Mouse (Mus musculus): ENCODE results near the gene Rbm20. TPM values are rescaled to one million over a fixed set of nuclear protein-coding genes. Genes with fewer than 3 reads are reported as not detected.

Rbm20 gene
- total and polyA plus RNA-seq, 3 experiments, result 37.3 to 58.6 TPM; not detected in 1

- TF ChIP-seq CHD2 (IDR thresholded peaks at IDR 0.05; ENCODE audit: low read length), result peak; percentile 17; the same call in 1 of the 2 replicates
- TF ChIP-seq NRF1 (IDR thresholded peaks at IDR 0.05; ENCODE audit: insufficient read depth, low read depth, low read length, poor library complexity, severe bottlenecking), result no peak
- peak; percentile 53; the same call in 1 of the 2 replicates for TF ChIP-seq TBP (IDR thresholded peaks at IDR 0.05; ENCODE audit: low read depth, low read length)
- peak; percentile 38; the same call in 1 of the 2 replicates for TF ChIP-seq HCFC1 (IDR thresholded peaks at IDR 0.05; ENCODE audit: low read depth, low read length)
- no peak; the same call in 1 of the 2 replicates for TF ChIP-seq KAT2A (conservative IDR thresholded peaks at IDR 0.05; ENCODE audit: low read depth, low read length)
- peak; percentile 49 for TF ChIP-seq MYB (IDR thresholded peaks at IDR 0.05; ENCODE audit: low read depth, low read length)
- peak; percentile 92 for TF ChIP-seq MAX (IDR thresholded peaks at IDR 0.05; ENCODE audit: low read length)
- TF ChIP-seq GABPA (IDR thresholded peaks at IDR 0.05; ENCODE audit: low read depth, low read length), result no peak; the same call in 1 of the 2 replicates
- peak; percentile 93 for TF ChIP-seq TCF12 (IDR thresholded peaks at IDR 0.05; ENCODE audit: low read depth, low read length)
- TF ChIP-seq JUND (IDR thresholded peaks at IDR 0.05; ENCODE audit: low read depth, low read length), result peak; percentile 67; the same call in 1 of the 2 replicates
- no peak for TF ChIP-seq UBTF (IDR thresholded peaks at IDR 0.05; ENCODE audit: borderline replicate concordance, insufficient read depth, low read depth, low read length)
- peak; percentile 91 for TF ChIP-seq MXI1 (IDR thresholded peaks at IDR 0.05; ENCODE audit: low read depth, low read length)
- no peak for TF ChIP-seq POLR2AphosphoS5 (IDR thresholded peaks at IDR 0.05; ENCODE audit: borderline replicate concordance, low read depth, low read length)
- peak; percentile 26; the same call in 1 of the 2 replicates for TF ChIP-seq POLR2AphosphoS2 (IDR thresholded peaks at IDR 0.05; ENCODE audit: low read length)
- TF ChIP-seq SMC3 (IDR thresholded peaks at IDR 0.05; ENCODE audit: low read depth, low read length), result no peak; the same call in 1 of the 2 replicates
- TF ChIP-seq ELF1 (IDR thresholded peaks at IDR 0.05; ENCODE audit: low read depth, low read length), result no peak; the same call in 1 of the 2 replicates
- TF ChIP-seq NELFE (IDR thresholded peaks at IDR 0.05; ENCODE audit: low read depth, low read length), result peak; percentile 59
- TF ChIP-seq CTCF (IDR thresholded peaks at IDR 0.05 in 2 of 3, conservative IDR thresholded peaks at IDR 0.05 in 1 of 3; ENCODE audit: control insufficient read depth in 1 of 3, insufficient read depth in 1 of 3, low read depth in 2 of 3, low read length in 3 of 3, poor library complexity in 1 of 3, severe bottlenecking in 1 of 3), result no peak
- peak; percentile 25; the same call in 1 of the 2 replicates for TF ChIP-seq ZKSCAN1 (IDR thresholded peaks at IDR 0.05; ENCODE audit: low read depth, low read length)
- peak in 1 of 2 experiments; percentile 66; a peak in 2 of 4 replicates for TF ChIP-seq POLR2A (IDR thresholded peaks at IDR 0.05; ENCODE audit: control insufficient read depth in 1 of 2, insufficient read depth in 1 of 2, low read depth in 1 of 2, low read length in 2 of 2, poor library complexity in 1 of 2)
- no peak for TF ChIP-seq CHD1 (IDR thresholded peaks at IDR 0.05; ENCODE audit: low read depth, low read length)
- peak; percentile 93 for TF ChIP-seq MYC (IDR thresholded peaks at IDR 0.05; ENCODE audit: low read depth, low read length)
- peak; percentile 99 for TF ChIP-seq ETS1 (IDR thresholded peaks at IDR 0.05; ENCODE audit: low read depth, low read length)
- no peak for TF ChIP-seq RAD21 (IDR thresholded peaks at IDR 0.05; ENCODE audit: low read depth, low read length)
- peak; percentile 76 for TF ChIP-seq USF1 (IDR thresholded peaks at IDR 0.05; ENCODE audit: low read depth, low read length)
These were observed 131.1 kb downstream of the Rbm20 start (continued) for GRCm38 (mm10) chr19:53808041-53808777.

Measured in MEL (cell line).